Mouse (Mus musculus): ENCODE measurements around the gene Fam20b.

DNA sequence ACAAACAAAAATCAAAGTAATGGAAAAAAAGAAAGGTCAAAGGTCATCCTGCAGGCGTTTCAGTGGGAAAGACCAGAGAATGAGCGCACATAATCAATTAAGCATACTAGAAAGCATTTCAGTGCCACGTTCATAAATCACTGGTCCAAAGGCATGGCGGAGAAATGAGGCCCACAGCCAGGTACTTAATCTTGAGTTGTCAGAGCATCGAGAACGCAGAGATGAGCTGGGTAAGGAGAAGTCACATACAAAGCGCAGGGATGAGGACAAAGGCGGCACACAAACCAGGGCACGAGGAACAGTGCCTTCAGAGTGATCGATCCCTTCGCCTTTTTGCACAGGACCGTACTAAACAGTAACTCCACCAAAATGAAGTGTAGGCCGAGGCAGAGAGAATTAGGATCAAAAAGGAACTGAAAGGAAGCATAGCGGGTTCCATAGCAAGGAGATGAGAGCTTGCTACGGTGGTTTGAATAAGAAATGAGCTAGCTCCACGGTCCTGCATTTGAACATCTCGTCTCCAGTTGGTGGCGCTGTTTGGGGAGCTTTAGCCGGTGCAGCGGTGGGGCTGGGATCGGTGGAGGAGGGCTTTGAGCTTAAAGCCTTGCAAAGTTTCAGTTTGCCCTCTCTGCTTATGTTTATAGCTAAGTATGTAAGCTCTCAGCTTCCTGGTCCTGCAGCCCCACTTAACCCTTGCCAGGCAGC is 33.3 kb upstream of the Fam20b start:
- TF ChIP-seq POLR2A (IDR thresholded peaks at IDR 0.05; ENCODE audit: borderline replicate concordance, extremely low read depth, insufficient read depth, insufficient read length, poor library complexity, severe bottlenecking) (no peak), CTCF (IDR thresholded peaks at IDR 0.05; ENCODE audit: borderline replicate concordance, extremely low read depth, insufficient read depth, insufficient read length) (peak; percentile 88)
